Mouse (Mus musculus) cerebellum, adult 2 months (tissue): ENCODE measurements around the gene Nme4.

Experiments
- CTCF ChIP-seq: fragments of 200-500 bp; IDR thresholded peaks from 2 replicates; pipeline ENCODE4 v1.5.1; 2011; ENCODE audit warnings: low read depth, mild to moderate bottlenecking, control low read depth, low read length, moderate library complexity, borderline replicate concordance; ENCODE audit not compliant: insufficient read depth
- POLR2A ChIP-seq: fragments of 200-500 bp; IDR thresholded peaks from 2 replicates; pipeline ENCODE4 v1.6.1; 2011; ENCODE audit warnings: low read length, control low read depth, borderline replicate concordance; ENCODE audit not compliant: insufficient read depth

- no peak for TF ChIP-seq POLR2A
- TF ChIP-seq CTCF = no peak
Observed at GRCm38 (mm10) chr17:26100166-26100565, 4.8 kb upstream of the Nme4 start.
